Mouse (Mus musculus) cortical plate, adult 2 months (tissue): Measurements from ENCODE around the gene Lgr4.

Source experiments
- CTCF ChIP-seq: fragments of 200-500 bp; IDR thresholded peaks from 2 replicates; pipeline ENCODE4 v1.5.1; 2011; ENCODE audit warnings: mild to moderate bottlenecking, control low read depth, low read length; ENCODE audit not compliant: insufficient read depth; ENCODE audit errors: extremely low read depth
- POLR2A ChIP-seq: fragments of 200-500 bp; IDR thresholded peaks from 2 replicates; pipeline ENCODE4 v1.6.1; 2011; ENCODE audit warnings: mild to moderate bottlenecking, low read length, control low read depth; ENCODE audit not compliant: insufficient read depth; ENCODE audit errors: extremely low read depth

DNA sequence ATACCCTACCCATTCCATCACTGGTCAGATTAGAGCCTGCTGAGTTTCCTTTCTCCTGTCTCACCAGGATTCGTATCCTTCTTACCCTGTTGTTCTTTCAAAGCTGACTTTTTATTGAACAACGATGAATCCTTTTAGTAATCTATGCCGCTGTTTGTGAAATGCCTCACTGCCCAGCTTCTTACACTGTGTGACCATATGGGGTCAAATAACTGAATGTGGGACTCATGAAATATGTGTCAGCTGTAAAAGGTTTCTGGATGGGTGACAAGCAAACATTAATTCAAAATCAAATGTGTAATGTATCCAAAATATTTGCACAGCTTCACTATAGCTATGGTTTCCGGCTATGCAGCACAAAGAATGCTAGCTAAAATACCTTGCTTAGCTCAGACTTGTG lies 28.1 kb downstream of the Lgr4 start:
- TF ChIP-seq CTCF (no peak), POLR2A (no peak)
